Mouse (Mus musculus): Measurements from ENCODE around the gene Dbh.

Gene Dbh

GRCm38 (mm10) chr2:27218569-27218968, 53.5 kb downstream of the Dbh start:
- no peak for DNase-seq (ENCODE audit: low spot score)

- DNase-seq (ENCODE audit: low spot score): no peak
Observed at GRCm38 (mm10) chr2:27223012-27223421, 58.0 kb downstream of the Dbh start.

- no peak for DNase-seq (ENCODE audit: low spot score)
Observed at GRCm38 (mm10) chr2:27226572-27226971, 61.5 kb downstream of the Dbh start.

GRCm38 (mm10) chr2:27228809-27229480, 63.9 kb downstream of the Dbh start:
- DNase-seq (ENCODE audit: low spot score): no peak

GRCm38 (mm10) chr2:27229481-27230105, 64.6 kb downstream of the Dbh start:
- no peak for DNase-seq (ENCODE audit: low spot score)

- no peak for DNase-seq (ENCODE audit: low spot score)
Observed at GRCm38 (mm10) chr2:27232376-27232775, 67.3 kb downstream of the Dbh start.

Measured in layer of hippocampus, adult 9-10 months (tissue).